Mouse (Mus musculus): Measurements from ENCODE around the gene Mgme1.

The Mgme1 gene

GRCm38 (mm10) chr2:144264398-144265119 is 5.9 kb upstream of the Mgme1 start:
- DNase-seq, result no peak

- no peak for DNase-seq
Measured at GRCm38 (mm10) chr2:144265120-144265488, 5.4 kb upstream of the Mgme1 start.

DNA sequence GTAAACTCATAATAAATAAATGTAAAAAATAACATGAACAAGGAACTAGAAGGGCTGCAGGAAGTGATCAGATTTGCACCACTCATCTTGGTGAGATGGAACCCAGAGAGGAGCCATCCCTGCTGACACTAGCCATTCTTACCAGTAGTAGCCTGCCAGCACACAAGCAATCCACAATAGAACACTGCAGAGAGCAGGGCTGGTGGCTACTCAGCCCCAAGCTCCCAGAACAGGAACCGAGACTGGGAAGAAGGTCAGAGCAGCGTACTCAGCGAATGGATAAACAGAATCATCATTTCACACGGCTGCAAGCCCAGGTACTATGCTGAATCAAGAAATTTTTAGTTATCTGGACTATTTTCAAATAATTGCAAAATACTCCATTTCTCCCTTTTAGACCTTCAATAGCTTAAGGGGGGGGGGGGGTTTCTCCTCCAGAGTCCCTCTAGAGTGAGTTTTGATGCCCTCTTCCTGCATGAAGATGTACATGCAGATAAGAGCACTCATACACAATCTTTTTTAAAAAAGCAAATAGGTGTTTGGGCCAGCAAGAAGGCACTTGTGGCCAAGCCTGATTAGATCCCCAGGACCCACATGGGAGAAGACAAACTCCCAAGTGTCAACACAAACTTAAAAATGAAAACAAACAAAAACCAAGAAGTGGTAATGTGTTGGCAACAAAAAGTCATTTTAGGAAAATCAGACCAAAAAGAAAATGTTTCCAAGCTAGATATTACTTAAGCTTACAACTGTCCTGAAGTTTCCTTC is 4.4 kb upstream of the Mgme1 start:
- no peak for DNase-seq

DNA sequence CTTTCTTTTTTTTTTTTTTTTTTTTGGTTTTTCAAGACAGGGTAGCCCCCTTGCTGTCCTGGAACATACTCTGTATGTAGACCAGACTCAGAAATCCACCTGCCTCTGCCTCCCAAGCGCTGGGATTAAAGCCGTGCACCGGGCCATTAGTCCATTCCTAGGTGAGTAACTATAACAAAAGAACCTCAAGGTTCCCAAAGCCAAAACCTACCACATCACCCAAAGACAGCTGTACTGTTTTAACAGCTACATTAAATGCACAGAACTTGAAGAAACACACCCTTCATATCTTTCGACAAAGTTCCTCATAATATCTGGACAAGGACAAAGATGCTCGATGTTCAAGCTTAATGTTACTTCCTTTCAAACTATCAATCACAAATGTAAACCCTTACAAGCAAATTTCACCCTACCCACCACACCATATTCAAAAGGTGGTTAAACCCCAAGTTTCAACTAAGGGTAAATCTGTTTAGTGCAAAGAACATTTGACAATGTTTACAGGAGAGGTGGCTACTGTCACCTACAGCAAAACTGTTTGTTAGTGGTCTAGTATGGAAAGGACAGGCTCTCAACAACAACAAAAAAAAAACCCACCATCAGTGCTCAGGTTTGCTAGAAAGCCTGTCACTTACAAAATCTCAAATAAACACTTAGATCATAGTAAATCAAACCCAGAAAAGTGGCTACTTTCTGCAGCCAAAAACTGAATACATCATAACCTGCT is 3.3 kb upstream of the Mgme1 start:
- no peak for DNase-seq

GRCm38 (mm10) chr2:144267731-144268015 is 2.8 kb upstream of the Mgme1 start:
- DNase-seq, result no peak

- DNase-seq, result no peak
Measured at GRCm38 (mm10) chr2:144268446-144269305, 1.8 kb upstream of the Mgme1 start.

DNA sequence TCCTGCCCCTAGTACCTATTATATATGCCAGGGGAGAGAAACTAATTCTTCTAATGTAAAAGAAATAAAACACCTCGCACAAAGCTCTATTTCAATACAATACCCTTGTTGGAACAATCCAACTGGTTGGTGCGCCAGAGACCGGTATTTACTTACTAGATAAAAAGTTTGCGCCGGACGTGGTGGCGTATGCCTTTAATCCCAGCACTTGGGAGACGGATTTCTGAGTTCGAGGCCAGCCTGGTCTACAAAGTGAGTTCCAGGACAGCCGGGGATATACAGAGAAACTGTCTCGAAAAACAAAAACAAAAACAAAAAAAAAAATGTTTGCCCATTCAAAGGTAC is 1.2 kb upstream of the Mgme1 start:
- no peak for DNase-seq

DNA sequence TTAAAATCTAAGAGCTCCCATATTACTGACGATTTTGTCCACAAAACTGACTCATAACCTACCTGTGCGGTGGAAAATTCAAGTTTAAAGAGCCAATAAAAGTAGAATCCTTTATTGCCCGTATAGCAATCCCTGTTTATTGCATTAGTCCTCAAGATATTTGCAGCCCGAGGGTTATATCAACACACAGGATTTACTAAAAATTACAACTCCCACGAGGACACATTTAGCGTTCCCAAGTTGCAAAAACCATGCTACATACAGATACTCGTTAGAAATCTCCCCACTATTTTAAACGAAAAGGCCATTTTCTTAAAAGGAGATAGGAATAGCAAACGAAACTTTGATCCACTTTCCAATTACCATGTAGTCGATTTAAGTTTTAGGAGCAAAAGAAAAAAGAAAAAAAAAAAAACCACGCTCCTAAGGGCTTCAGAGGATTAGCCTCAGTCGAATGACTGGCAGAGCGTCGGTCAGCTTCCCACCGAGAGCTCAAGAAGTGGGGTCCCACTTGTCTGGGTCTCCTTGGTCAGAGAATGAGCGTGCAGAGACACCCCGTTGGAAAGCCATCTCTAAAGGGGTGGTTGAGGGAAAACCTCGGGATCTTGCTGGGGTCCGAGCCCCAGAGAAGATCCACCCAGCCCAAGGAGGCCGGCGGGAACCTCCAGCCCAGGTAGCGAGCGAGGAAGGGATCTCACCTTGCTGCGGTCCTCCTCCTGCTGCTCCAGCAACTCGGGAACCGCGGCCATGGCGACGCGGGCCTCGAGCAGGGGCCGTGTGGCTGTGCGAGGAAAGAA is 586 bp upstream of the Mgme1 start:
- DNase-seq, result no peak

- no peak for DNase-seq
Measured at GRCm38 (mm10) chr2:144272088-144272487, 1.6 kb downstream of the Mgme1 start.

- no peak for DNase-seq
Measured at GRCm38 (mm10) chr2:144274741-144275140, 4.3 kb downstream of the Mgme1 start.

GRCm38 (mm10) chr2:144276885-144277284 is 6.4 kb downstream of the Mgme1 start:
- DNase-seq, result no peak

- peak; percentile 7 to 13 for DNase-seq
Measured at GRCm38 (mm10) chr2:144279742-144280141, 9.3 kb downstream of the Mgme1 start.

- no peak for DNase-seq
Measured at GRCm38 (mm10) chr2:144280568-144280967, 10.1 kb downstream of the Mgme1 start.

DNA sequence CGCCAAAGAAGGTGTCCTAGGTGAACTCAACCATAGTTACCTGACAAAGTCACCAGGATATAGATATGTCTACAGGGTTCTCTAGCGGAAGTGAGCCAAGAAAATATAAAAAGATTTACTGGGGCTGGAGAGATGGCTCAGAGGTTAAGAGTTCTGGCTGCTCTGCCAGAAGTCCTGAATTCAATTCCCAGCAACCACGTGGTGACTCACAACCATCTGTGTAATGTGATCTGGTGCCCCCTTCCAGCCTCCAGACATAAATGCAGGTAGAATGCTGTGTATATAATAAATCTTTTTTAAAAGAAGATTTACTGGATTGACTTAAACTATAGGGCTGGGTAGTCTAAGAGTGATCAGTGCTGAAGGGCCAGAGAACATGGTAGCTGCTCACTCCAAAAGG is 11.0 kb downstream of the Mgme1 start:
- no peak for DNase-seq

DNA sequence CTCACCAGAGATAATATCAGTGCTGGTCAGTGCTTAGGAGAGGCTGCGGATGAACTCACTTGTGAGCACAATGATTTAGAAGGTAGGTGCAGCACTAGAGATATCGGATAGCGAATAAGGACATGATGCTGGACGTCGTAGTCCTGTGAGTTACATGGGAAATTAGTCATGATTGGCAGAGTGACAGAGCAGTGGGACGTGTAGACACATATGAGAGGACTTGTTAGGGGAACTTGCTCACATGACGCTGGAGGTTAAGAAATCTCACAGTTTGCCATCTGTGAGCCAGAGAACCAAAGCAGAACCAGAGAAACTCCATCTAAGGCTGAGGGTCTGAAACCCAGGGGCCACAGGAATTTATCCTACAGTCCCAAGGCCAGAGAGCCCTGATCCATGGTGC is 19.9 kb downstream of the Mgme1 start:
- DNase-seq, result no peak

GRCm38 (mm10) chr2:144291600-144292305 is 21.3 kb downstream of the Mgme1 start:
- DNase-seq, result no peak

DNA sequence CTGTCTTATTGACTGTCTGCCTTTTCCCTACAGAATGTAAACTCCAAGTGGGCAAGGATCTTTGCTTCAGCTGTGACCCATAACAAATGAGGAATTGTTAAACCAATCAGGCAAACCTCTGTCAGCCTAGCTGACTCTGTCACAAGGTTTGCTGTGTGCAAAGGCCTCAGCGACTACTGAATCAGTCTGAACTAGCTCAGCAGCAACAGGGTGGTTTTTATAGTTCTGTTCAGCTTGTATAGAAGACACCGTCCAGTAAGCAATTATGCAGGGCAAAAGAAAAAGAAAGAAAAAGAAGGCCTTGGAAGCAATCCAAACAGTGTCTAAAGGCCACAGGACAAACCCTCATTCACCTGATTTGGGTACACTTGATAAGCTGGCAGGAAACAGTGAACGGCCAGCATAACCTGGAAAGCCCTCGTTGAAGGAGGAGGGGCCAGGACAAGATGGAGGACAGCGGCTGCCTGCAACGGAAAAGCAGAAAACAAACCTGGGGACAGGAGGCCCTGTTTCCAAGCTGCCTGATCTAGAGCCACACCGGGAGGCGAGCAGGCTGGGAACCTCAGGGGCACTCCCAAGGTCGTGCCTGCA is 24.8 kb downstream of the Mgme1 start:
- no peak for DNase-seq

GRCm38 (mm10) chr2:144299749-144300669 is 29.5 kb downstream of the Mgme1 start:
- DNase-seq, result no peak

- DNase-seq, result no peak
Measured at GRCm38 (mm10) chr2:144301101-144301500, 30.6 kb downstream of the Mgme1 start.

DNA sequence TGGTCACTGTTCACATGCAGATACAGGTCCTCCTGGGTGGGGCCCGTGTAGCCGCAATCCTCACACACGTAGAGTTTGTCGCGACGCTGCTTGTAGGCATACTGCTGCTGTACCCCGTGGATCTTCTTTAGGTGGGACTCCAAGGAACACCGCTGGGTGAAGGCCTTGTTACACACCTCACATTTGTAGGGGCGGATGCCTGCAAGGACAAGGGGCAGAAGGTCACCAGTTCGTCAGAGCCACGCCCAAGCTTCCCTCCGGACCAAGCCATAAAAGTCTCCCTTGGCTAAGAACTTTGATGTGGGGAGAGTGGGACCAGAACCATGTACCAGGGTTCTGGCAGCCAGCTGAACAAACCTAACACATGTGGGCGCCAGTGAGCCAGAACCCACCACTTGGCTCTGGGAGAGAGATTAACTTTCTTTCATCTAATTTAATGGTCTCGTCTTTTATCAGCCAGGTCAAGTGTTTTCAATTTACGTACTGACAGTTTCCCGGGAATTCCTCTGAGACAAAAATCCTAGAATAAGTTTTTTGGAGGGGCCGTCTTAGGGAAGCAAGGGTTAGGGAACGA is 35.3 kb downstream of the Mgme1 start:
- DNase-seq, result no peak
